Mouse (Mus musculus) adrenal gland, adult (tissue): ENCODE data around the gene Slamf6.

Experiments used
- DNase-seq, 2 experiments: peaks; one replicate each; pipeline ENCODE4 v3.0.0; 2022 to 2023; ENCODE audit warnings: low spot score in 1 of 2; ENCODE audit not compliant: inconsistent age in 2 of 2

Slamf6 gene

DNA sequence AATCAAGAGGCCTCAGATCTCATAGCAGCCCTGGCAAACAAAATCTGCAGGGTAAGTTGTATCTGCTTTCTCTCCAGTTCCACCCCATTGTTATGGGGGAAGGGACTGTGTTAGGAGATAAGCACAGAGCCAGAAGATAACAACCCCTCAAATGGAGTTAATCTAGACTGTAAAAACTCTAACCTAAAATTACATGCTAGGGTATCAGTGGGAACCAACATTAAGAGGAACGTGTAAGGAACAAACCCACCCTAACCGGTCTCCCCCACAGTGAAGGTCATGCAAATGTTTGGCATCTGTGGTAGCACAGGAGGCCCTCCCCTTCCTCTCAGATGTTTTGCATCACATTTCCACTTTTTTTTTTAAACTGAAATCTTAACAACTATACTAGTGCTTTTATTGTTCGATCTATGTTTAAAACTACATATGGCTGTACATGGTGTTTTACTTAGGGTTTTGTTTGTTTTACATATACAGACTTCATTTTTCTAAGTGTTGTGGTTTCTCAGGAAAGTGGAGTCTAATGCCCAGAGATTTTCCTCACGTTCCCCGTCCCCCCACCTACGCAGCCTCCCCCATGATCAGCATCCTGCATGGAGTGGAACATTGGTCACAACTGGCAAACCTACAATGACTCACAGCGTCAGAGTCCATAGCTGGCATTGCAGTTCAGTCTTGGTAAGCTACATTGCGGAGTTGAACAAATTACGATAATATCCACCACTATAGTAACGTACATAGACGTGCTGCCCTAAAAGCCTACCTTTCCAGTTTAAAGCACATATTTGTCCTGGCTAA lies 77.8 kb downstream of the Slamf6 start:
- no peak for DNase-seq

DNA sequence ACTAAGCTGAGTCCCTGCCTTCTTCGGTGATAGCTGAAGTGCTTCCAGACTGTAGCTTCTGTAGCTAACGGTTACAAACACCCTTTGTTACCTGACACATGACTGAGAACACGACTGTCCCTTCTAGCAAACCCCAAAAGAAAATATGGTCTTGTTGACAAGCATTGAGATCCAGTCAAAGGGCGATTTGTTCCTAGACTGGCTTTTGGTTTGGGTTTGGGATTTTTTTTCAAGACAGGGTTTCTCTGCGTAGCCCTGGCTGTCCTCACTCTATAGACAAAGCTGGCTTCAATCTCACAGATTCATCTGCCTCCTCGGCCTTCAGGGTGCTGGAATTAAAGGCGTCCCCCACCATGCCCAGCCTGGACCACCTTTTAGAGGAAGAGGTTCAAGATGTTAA lies 79.4 kb downstream of the Slamf6 start:
- no peak for DNase-seq

GRCm38 (mm10) chr1:171998820-171999597 lies 81.7 kb downstream of the Slamf6 start:
- no peak for DNase-seq

DNA sequence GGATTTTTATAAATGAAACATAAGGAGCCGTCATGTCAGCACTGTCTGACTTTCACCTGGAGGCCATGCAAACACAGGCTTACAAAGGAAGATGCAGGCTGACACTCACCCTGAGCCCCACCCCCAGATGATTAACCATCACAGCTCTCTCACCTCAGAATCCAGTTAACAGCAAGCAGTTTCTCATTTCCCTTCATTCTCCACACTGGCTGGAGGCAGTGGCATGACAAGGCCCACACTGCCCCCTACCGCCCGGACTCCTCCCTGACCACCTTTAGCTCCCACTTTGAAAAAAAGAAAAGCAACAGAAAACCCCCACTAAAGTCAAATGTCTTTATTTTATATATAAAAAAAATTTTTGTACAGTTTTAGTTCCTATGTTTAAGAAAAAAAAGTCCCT lies 83.3 kb downstream of the Slamf6 start:
- DNase-seq: peak; percentile 20 to 54

- no peak for DNase-seq
These were observed 84.3 kb downstream of the Slamf6 start for GRCm38 (mm10) chr1:172001665-172002064.
